Mouse (Mus musculus) cerebellum, adult 2 months (tissue): ENCODE measurements at regions not wholly inside any gene's neighbourhood (a gene's known extent, or its start where the extent isn't known, plus 50 kb on each side); places are given as distances from the start of the nearest gene placed in this dataset.

Experiments used
- CTCF ChIP-seq: fragments of 200-500 bp; IDR thresholded peaks from 2 replicates; pipeline ENCODE4 v1.5.1; 2011; ENCODE audit warnings: low read depth, mild to moderate bottlenecking, control low read depth, low read length, moderate library complexity, borderline replicate concordance; ENCODE audit not compliant: insufficient read depth
- POLR2A ChIP-seq: fragments of 200-500 bp; IDR thresholded peaks from 2 replicates; pipeline ENCODE4 v1.6.1; 2011; ENCODE audit warnings: low read length, control low read depth, borderline replicate concordance; ENCODE audit not compliant: insufficient read depth

DNA sequence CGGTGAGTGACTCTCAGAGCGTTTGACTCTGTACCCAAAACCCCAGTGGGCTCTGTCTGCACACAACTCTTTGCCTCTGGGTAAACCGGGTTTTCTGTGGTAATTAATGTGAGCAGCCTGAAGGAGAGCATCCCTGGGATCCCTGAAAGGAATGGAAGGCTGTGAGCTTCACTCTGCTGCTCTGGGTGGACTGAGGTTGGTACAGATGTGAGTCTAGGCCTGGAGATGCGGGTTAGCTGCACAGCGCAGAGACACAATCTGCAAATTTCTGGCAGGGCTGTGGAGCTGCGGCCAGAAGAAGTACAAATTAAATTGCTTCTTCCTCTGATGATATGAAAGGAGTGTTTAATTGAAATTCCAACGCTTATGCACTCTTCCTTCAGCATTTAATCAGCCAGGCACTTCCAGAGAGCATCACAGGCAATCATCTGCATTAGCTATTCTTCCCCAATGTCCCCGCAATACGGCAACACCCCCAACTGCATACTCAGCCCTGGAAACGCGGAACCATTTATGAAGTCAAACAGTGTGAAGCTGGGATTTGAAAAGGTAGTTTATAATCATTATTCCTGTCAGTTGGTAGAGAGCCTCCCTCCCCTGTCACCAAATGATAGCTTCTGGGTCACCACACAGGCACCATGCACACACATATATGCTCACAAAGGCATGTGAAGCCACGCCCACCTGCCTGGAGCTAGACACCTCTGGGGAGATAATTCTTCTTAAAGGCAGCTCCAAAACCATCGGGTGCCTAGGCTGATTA, 185.5 kb upstream of the Afdn start:
- TF ChIP-seq CTCF, result no peak
- no peak for TF ChIP-seq POLR2A
